26 mouse cellular contexts compared by ENCODE assay signal in the genomic region with DNA sequence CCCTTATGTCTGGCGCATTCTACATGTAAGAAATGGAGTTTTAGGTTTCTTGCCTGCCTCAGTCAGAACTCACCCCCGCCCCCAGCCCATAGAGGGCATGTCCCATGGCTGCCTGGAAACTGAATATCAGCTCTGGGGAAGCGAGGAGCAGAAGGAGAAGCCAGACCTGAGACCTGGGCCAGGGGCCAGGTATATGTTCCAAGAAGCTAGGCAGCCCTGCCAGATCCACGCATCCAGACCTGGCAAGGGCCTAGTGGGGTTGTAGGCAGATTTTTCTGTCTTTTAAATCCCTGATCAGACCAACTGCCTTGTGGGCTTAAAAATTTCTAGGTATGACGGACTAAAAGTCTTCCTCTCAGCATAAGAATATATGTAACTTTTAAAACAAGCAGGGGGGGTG.
DNase-seq lines count a peak whose midpoint lies in the region; ATAC-seq and TF ChIP-seq lines count a peak whose summit lies in the region.
"Had no signal": no experiment of that assay in that cellular context is flagged by ENCODE, and none has a peak within 500 bp of the region (broad histone marks: within the 10 kb centered on the region; RNA-seq: fewer than 3 reads in every experiment).

No protein-coding gene starts in this region.

- peak; percentile 15 for DNase-seq in cerebellum, adult 11-12 months
- DNase-seq in forebrain, postnatal 0 days, result peak; percentile 43
- DNase-seq in midbrain, postnatal 0 days (ENCODE audit: low spot score), result peak; percentile 15
- DNase-seq in midbrain, embryonic 14.5 days, result no peak
- no peak for DNase-seq in lung, postnatal 10 days
- DNase-seq in thymus, postnatal 10 days (ENCODE audit: low spot score in 2 of 2), result no peak
- DNase-seq: adrenal gland, postnatal 25 days; gastrocnemius, postnatal 25 days; heart, adult 18-20 months; kidney, adult 8-10 months; kidney, postnatal 10 days; liver, embryonic 13.5 days; lung, embryonic 14.5 days; lung, postnatal 36 days; right cerebral cortex, postnatal 25 days; spleen, adult 18-20 months had no signal

- no peak overlapping the region for H3K4me3 ChIP-seq in forebrain, postnatal 0 days (ENCODE audit: low read depth, low read length)
- H3K4me3 ChIP-seq in forebrain, embryonic 15.5 days, result no peak overlapping the region
- no peak overlapping the region for H3K4me3 ChIP-seq in midbrain, postnatal 0 days (ENCODE audit: low read depth, low read length)
- H3K4me3 ChIP-seq in midbrain, embryonic 14.5 days (replicated peaks; ENCODE audit: low read depth, low read length), result no peak overlapping the region
- H3K4me3 ChIP-seq: forebrain, embryonic 12.5 days; heart, embryonic 13.5 days; hindbrain, embryonic 13.5 days; limb, embryonic 12.5 days; liver, embryonic 13.5 days; megakaryocyte, embryonic 14.5 days; midbrain, embryonic 13.5 days; neural tube, embryonic 12.5 days had no signal

- no peaks in the 10 kb centered on the region for H3K27me3 ChIP-seq in forebrain, postnatal 0 days (ENCODE audit: insufficient read depth, low read length)
- H3K27me3 ChIP-seq in forebrain, embryonic 15.5 days, result no peaks in the 10 kb centered on the region
- no peaks in the 10 kb centered on the region for H3K27me3 ChIP-seq in midbrain, postnatal 0 days (ENCODE audit: insufficient read depth, low read length)
- H3K27me3 ChIP-seq in midbrain, embryonic 14.5 days (ENCODE audit: control insufficient read depth, insufficient read depth, low read length), result no peaks in the 10 kb centered on the region
- H3K27me3 ChIP-seq: forebrain, embryonic 12.5 days; heart, embryonic 13.5 days; hindbrain, embryonic 13.5 days; limb, embryonic 12.5 days; liver, embryonic 13.5 days; midbrain, embryonic 13.5 days; neural tube, embryonic 12.5 days had no signal

- ATAC-seq in cerebellum, adult (ENCODE audit: insufficient number of reproducible peaks, low FRiP score, low TSS enrichment), result no peak
- ATAC-seq in forebrain, postnatal 0 days, result peak; percentile 53; the same call in 1 of the 2 replicates
- ATAC-seq in forebrain, embryonic 15.5 days (replicated peaks), result no peak
- ATAC-seq in midbrain, postnatal 0 days (ENCODE audit: low FRiP score), result no peak
- ATAC-seq in midbrain, embryonic 14.5 days (ENCODE audit: low FRiP score, low TSS enrichment), result no peak
- ATAC-seq: inflammation-experienced regulatory T-cells, adult 6 months; midbrain, embryonic 13.5 days had no signal

- H3K9me3 ChIP-seq in forebrain, postnatal 0 days (ENCODE audit: low read length), result no peaks in the 10 kb centered on the region
- no peaks in the 10 kb centered on the region for H3K9me3 ChIP-seq in forebrain, embryonic 15.5 days
- H3K9me3 ChIP-seq in midbrain, postnatal 0 days (ENCODE audit: low read length), result no peaks in the 10 kb centered on the region
- H3K9me3 ChIP-seq in midbrain, embryonic 14.5 days (ENCODE audit: control insufficient read depth, low read length), result no peaks in the 10 kb centered on the region
- H3K9me3 ChIP-seq: forebrain, embryonic 12.5 days; heart, embryonic 13.5 days; hindbrain, embryonic 13.5 days; limb, embryonic 12.5 days; liver, embryonic 13.5 days; midbrain, embryonic 13.5 days; neural tube, embryonic 12.5 days had no signal

- H3K9ac ChIP-seq in forebrain, postnatal 0 days, result no peak overlapping the region
- no peak overlapping the region for H3K9ac ChIP-seq in forebrain, embryonic 15.5 days (replicated peaks)
- no peak overlapping the region for H3K9ac ChIP-seq in midbrain, postnatal 0 days (replicated peaks; ENCODE audit: low read length, poor library complexity, severe bottlenecking)
- no peak overlapping the region for H3K9ac ChIP-seq in midbrain, embryonic 14.5 days (replicated peaks; ENCODE audit: low read length)
- H3K9ac ChIP-seq: forebrain, embryonic 12.5 days; heart, embryonic 13.5 days; hindbrain, embryonic 13.5 days; limb, embryonic 12.5 days; liver, embryonic 13.5 days; lung, embryonic 14.5 days; midbrain, embryonic 13.5 days; neural tube, embryonic 12.5 days had no signal

- no peaks in the 10 kb centered on the region for H3K4me1 ChIP-seq in forebrain, postnatal 0 days (ENCODE audit: insufficient read depth)
- no peaks in the 10 kb centered on the region for H3K4me1 ChIP-seq in forebrain, embryonic 15.5 days
- H3K4me1 ChIP-seq in midbrain, postnatal 0 days (ENCODE audit: insufficient read depth, low read length), result no peaks in the 10 kb centered on the region
- H3K4me1 ChIP-seq in midbrain, embryonic 14.5 days (ENCODE audit: control insufficient read depth, insufficient read depth, low read length), result no peaks in the 10 kb centered on the region
- H3K4me1 ChIP-seq: forebrain, embryonic 12.5 days; heart, embryonic 13.5 days; limb, embryonic 12.5 days; liver, embryonic 13.5 days; megakaryocyte, embryonic 14.5 days; midbrain, embryonic 13.5 days; neural tube, embryonic 12.5 days had no signal

- no peak overlapping the region for H3K27ac ChIP-seq in forebrain, postnatal 0 days (ENCODE audit: low read depth, low read length)
- H3K27ac ChIP-seq in forebrain, embryonic 15.5 days (replicated peaks), result no peak overlapping the region
- H3K27ac ChIP-seq in midbrain, postnatal 0 days (ENCODE audit: low read depth, low read length), result no peak overlapping the region
- H3K27ac ChIP-seq in midbrain, embryonic 14.5 days (replicated peaks; ENCODE audit: low read depth, low read length), result no peak overlapping the region
- H3K27ac ChIP-seq: forebrain, embryonic 12.5 days; heart, embryonic 13.5 days; hindbrain, embryonic 13.5 days; limb, embryonic 12.5 days; liver, embryonic 13.5 days; midbrain, embryonic 13.5 days; neural tube, embryonic 12.5 days had no signal

- no peak for TF ChIP-seq CTCF in forebrain, postnatal 0 days (IDR thresholded peaks at IDR 0.05; ENCODE audit: low read depth)
- no peak for TF ChIP-seq CTCF in midbrain, postnatal 0 days (IDR thresholded peaks at IDR 0.05)

- WGBS in forebrain, postnatal 0 days, result 71% methylated on average over 5 of the region's 5 CpGs
- 67% methylated on average over 5 of the region's 5 CpGs for WGBS in forebrain, embryonic 15.5 days
- WGBS in midbrain, postnatal 0 days, result 82% methylated on average over 5 of the region's 5 CpGs
- 86% methylated on average over 5 of the region's 5 CpGs for WGBS in midbrain, embryonic 14.5 days

- H3K36me3 ChIP-seq in forebrain, postnatal 0 days (ENCODE audit: insufficient read depth), result no peaks in the 10 kb centered on the region
- H3K36me3 ChIP-seq in forebrain, embryonic 15.5 days, result no peaks in the 10 kb centered on the region
- no peaks in the 10 kb centered on the region for H3K36me3 ChIP-seq in midbrain, postnatal 0 days (ENCODE audit: insufficient read depth, low read length)
- no peaks in the 10 kb centered on the region for H3K36me3 ChIP-seq in midbrain, embryonic 14.5 days (ENCODE audit: control insufficient read depth, insufficient read depth, low read length)
- H3K36me3 ChIP-seq: forebrain, embryonic 12.5 days; heart, embryonic 13.5 days; hindbrain, embryonic 13.5 days; limb, embryonic 12.5 days; liver, embryonic 13.5 days; midbrain, embryonic 13.5 days; neural tube, embryonic 12.5 days had no signal

- no peak overlapping the region for H3K4me2 ChIP-seq in forebrain, postnatal 0 days (ENCODE audit: low read depth)
- no peak overlapping the region for H3K4me2 ChIP-seq in forebrain, embryonic 15.5 days (replicated peaks)
- no peak overlapping the region for H3K4me2 ChIP-seq in midbrain, postnatal 0 days (ENCODE audit: low read depth, low read length, poor library complexity, severe bottlenecking)
- H3K4me2 ChIP-seq in midbrain, embryonic 14.5 days (ENCODE audit: low read length), result no peak overlapping the region
- H3K4me2 ChIP-seq: forebrain, embryonic 12.5 days; heart, embryonic 13.5 days; hindbrain, embryonic 13.5 days; limb, embryonic 12.5 days; liver, embryonic 13.5 days; lung, embryonic 14.5 days; midbrain, embryonic 13.5 days; neural tube, embryonic 12.5 days had no signal

Comparison
In these comparisons a context has a peak if more than half of its experiments do, and no peak if none do; other contexts are left out.
1. DNase-seq: peak in cerebellum, adult 11-12 months (single experiment), forebrain, postnatal 0 days (single experiment) and midbrain, postnatal 0 days (single experiment); none in midbrain, embryonic 14.5 days (single experiment), lung, postnatal 10 days (single experiment) and thymus, postnatal 10 days (0 of 2).